Mouse (Mus musculus) midbrain, embryonic 14.5 days (tissue): ENCODE measurements around the gene Prkar1b. TPM values are rescaled to one million over a fixed set of nuclear protein-coding genes. Genes with fewer than 3 reads are reported as not detected.

Experiments
- ATAC-seq: fragments of 200-750 bp; cut with Nextera tagmentation; 2 replicates; pipeline ENCODE4 v1.8.0; 2017; ENCODE audit warnings: moderate number of reproducible peaks, moderate library complexity; ENCODE audit not compliant: low FRiP score, low TSS enrichment
- DNase-seq: peaks from one replicate; pipeline ENCODE4 v3.0.0-alpha.2; 2015
- H3K27ac ChIP-seq: fragments of 300-500 bp; sonication (generic); replicated peaks from 2 replicates; pipeline ENCODE4 v1.5.1; 2014; ENCODE audit warnings: mild to moderate bottlenecking, low read depth, low read length, moderate library complexity
- H3K27me3 ChIP-seq: fragments of 300-500 bp; sonication (generic); 2 replicates; pipeline ENCODE4 v1.6.1; 2014; ENCODE audit warnings: low read length, control low read depth, mixed read lengths; ENCODE audit not compliant: control insufficient read depth, insufficient read depth
- H3K36me3 ChIP-seq: fragments of 300-500 bp; sonication (generic); 2 replicates; pipeline ENCODE4 v1.6.1; 2014; ENCODE audit warnings: low read length, control low read depth; ENCODE audit not compliant: control insufficient read depth, insufficient read depth
- H3K4me1 ChIP-seq: fragments of 300-500 bp; sonication (generic); 2 replicates; pipeline ENCODE4 v1.6.1; 2014; ENCODE audit warnings: mild to moderate bottlenecking, antibody characterized with exemption, low read length, control low read depth; ENCODE audit not compliant: control insufficient read depth, insufficient read depth
- H3K4me2 ChIP-seq: fragments of 300-500 bp; sonication (generic); 2 replicates; pipeline ENCODE4 v1.6.1; 2014; ENCODE audit warnings: mild to moderate bottlenecking, low read length, moderate library complexity
- H3K4me3 ChIP-seq: fragments of 300-500 bp; sonication (generic); replicated peaks from 2 replicates; pipeline ENCODE4 v1.5.1; 2014; ENCODE audit warnings: low read depth, low read length
- H3K9ac ChIP-seq: fragments of 300-500 bp; sonication (generic); replicated peaks from 2 replicates; pipeline ENCODE4 v1.6.1; 2014; ENCODE audit warnings: mild to moderate bottlenecking, low read length, moderate library complexity
- H3K9me3 ChIP-seq: fragments of 300-500 bp; sonication (generic); 2 replicates; pipeline ENCODE4 v1.6.1; 2016; ENCODE audit warnings: low read length, control low read depth, mixed read lengths; ENCODE audit not compliant: control insufficient read depth
- WGBS: fragments of 180-500 bp; shearing (Covaris S2); extraction: QIAGEN DNeasy Blood & Tissue Kit; methylation state at CpG from one replicate; pipeline ENCODE4 v1.1.7; 2014; 5-methylcytosine and 5-hydroxymethylcytosine counted together
- polyA plus RNA-seq: library from polyadenylated mRNA; unstranded; fragments of >200 nt; fragmentation: Nextera tagmentation; extraction: Ambion mirVana; gene quantifications from 2 replicates; pipeline ENCODE4 v1.2.1, GENCODE M21; 2014

Gene Prkar1b
- polyA plus RNA-seq, 1 experiment from 2014 or later = 169 TPM

DNA sequence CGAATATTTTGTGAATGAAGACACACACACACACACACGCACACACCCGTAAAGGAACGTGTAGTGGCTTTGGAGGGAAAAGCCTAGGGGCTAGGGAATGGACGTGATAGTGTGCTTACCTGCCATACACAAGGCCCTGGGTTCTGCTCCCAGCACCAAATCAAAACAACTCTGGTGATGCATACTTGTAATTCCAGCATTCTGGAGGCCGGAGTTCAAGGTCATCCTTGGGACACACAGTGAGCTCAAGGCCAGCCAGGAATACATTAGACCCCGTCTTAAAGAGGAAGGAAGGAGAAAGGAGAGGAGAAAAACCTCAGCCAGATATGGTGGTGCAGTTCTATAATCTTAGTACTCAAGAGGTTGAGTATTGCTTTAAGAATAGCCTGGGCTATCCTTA lies 150.1 kb downstream of the Prkar1b start:
- no peak overlapping the region for H3K27ac ChIP-seq
- H3K9ac ChIP-seq = no peak overlapping the region
- 76% methylated on average over 7 of the region's 7 CpGs for WGBS
- peaks cover 20% of the 10 kb centered on the region for H3K4me1 ChIP-seq
- DNase-seq (no peak), ATAC-seq (no peak)
- H3K4me3 ChIP-seq = no peak overlapping the region
- no peak overlapping the region for H3K4me2 ChIP-seq
- H3K9me3 ChIP-seq = peaks cover 4% of the 10 kb centered on the region
- peaks cover 45% of the 10 kb centered on the region for H3K27me3 ChIP-seq
- H3K36me3 ChIP-seq = no peaks in the 10 kb centered on the region

DNA sequence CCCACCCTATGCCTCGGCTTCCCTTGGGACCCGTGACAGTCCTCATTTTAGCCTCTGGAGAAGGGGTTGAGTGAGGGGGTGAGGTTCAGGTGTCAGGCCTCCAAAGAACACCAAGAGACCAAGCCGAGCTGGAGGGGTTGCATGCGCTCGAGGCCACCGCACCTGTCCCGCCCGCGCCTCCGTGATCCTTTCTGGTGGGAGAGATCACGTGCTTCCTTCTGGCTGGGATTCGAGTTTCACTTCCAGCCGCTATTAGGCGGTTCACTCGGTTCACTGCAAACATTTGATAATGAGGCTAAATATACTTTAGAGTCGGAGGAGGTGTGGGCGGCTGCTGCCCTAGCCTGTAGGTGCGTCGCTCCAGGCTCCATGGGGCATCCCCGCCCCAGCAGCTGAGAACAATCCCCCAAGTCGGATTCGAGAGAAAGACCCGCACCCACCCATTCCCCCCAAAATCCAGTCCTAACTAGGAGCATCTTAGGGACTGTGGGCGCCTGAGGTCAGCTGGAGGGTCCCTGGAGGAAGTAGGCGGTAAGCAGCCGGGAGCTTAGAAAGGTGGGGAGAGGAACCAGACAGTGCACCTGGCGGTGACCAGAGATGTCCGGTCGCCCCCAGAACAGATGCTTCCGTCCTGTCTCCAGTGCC lies 151.7 kb downstream of the Prkar1b start:
- no peaks in the 10 kb centered on the region for H3K36me3 ChIP-seq
- no peak for ATAC-seq
- under 1% methylated on average over 30 of the region's 30 CpGs for WGBS
- peak overlapping the region; percentile 94 for H3K4me2 ChIP-seq
- no peak overlapping the region; the same call in 1 of the 2 replicates for H3K9ac ChIP-seq
- peaks cover 4% of the 10 kb centered on the region for H3K9me3 ChIP-seq
- H3K4me1 ChIP-seq = peaks cover 33% of the 10 kb centered on the region
- H3K4me3 ChIP-seq = peak overlapping the region; percentile 58
- H3K27ac ChIP-seq = no peak overlapping the region
- peaks cover 54% of the 10 kb centered on the region for H3K27me3 ChIP-seq
- peak; percentile 53 for DNase-seq

DNA sequence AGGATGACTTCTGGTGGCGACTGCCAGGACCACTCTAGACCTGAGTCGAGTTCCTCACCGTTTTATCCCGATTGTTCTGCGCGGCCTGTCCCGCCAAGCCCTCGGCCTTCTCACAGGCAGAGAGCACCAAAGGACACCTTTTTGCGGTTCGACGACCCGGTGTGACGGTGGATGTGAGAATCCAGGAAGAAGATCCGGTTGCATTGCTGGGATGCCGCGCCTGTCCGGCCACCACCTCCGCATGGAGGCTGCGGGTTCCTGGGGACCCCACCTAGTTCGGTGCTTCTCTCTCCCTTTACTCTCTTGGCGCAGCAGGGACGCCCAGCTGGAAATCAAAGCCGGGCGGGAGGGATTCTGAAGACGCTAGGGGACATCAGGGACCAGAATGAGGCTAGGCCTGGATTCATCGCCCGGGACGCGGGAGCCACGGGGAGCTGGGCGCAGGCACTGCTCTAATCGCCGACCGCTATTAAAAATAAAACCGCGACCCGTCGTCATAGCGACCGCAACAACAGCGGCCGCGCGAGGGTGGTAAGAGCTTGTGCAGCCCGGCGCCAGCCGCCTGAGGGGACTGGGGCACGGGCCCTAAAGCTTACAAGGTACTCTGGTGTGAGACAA lies 152.5 kb downstream of the Prkar1b start, which contains the start of gene Pdgfa:
Gene Pdgfa, minus strand, starts transcription at position 200 of the 618 bp plus-strand sequence.
- H3K4me1 ChIP-seq = peaks cover 39% of the 10 kb centered on the region
- H3K4me3 ChIP-seq = peak within 1 kb of the TSS; percentile 58
- H3K36me3 ChIP-seq = no peaks in the 10 kb centered on the region
- WGBS = 1% methylated on average over 48 of the region's 48 CpGs
- peaks cover 62% of the 10 kb centered on the region for H3K27me3 ChIP-seq
- peak within 1 kb of the TSS; percentile 94 for H3K4me2 ChIP-seq
- H3K27ac ChIP-seq = peak within 1 kb of the TSS; percentile 85; the same call in 1 of the 2 replicates
- H3K9me3 ChIP-seq = peaks cover 4% of the 10 kb centered on the region
- DNase-seq (peak; percentile 90), ATAC-seq (no peak)
- peak within 1 kb of the TSS; percentile 75; the same call in 1 of the 2 replicates for H3K9ac ChIP-seq

DNA sequence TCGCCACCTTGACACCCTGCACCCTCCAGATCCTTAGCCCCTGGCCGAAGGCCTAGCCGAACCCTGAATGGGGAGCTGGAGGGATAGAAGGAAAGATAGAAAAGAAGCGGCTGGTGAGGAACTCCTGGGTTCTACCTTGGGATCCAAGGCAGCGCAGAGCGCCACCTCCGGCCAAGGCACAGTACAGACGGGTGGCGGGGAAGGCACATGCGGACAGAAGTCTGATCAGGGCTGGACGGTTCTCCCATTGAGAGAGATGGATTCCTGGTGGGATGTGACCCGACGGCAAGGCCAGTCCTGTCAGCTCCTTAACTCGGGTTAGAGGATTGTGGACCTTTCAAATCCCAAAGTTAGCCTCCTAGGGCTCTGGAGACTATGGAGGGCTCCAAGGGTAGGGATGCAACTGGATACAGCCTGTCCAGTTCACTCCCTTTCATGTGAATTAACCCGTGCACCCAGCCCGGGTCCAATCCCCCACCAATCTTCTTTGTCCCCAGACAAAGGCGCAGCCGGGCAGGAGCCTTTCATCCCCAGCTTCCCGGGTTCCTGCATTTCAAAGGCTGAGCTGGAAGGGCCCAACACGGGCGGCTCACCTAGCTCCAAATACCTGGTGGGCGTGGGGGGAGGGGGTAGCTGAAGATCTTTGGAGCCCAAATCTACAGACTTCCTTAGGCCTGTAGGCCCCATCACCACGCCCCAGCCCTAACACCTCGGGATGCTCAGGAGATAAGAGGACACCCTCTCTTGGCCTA lies 153.3 kb downstream of the Prkar1b start:
- 3% methylated on average over 24 of the region's 24 CpGs for WGBS
- H3K27me3 ChIP-seq = peaks cover 69% of the 10 kb centered on the region
- no peak for ATAC-seq
- H3K4me3 ChIP-seq = peak overlapping the region; percentile 58
- peaks cover 39% of the 10 kb centered on the region for H3K4me1 ChIP-seq
- H3K9ac ChIP-seq = peak overlapping the region; percentile 75; the same call in 1 of the 2 replicates
- H3K27ac ChIP-seq = peak overlapping the region; percentile 85; the same call in 1 of the 2 replicates
- no peaks in the 10 kb centered on the region for H3K9me3 ChIP-seq
- H3K36me3 ChIP-seq = no peaks in the 10 kb centered on the region
- DNase-seq = peak; percentile 65
- H3K4me2 ChIP-seq = peak overlapping the region; percentile 94

DNA sequence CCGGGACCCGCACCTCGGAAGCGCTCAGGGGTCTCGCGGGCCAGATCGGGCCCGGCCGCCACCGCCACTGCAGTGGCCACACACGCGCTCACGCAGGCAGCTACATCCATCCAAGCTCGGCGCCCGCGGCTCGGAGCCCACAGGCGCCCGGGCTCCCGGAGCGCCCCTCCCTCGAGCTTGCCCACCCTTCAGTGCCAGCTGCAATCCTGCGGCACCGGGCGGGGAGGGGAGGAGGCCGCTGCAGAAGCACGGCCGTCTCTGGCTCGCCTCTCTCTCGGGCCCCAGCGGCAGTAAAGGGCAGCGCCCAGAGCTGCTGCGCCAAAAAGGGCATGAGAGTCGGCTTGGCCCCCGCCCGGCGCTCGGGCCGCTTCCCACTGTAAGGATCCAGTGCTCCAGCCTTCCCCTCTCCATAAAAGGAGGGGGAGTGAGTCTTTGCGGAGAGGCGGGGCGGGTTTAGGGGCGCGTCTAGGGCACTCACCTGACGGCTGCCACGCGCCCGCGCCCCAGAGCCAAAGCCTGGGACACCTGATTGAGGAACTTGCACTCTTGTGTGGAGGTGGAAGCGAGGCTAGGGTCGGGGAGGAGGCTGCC lies 154.0 kb downstream of the Prkar1b start:
- DNase-seq (peak; percentile 81), ATAC-seq (peak; percentile 71)
- Histone ChIP-seq H3K9ac (peak overlapping the region; percentile 75), H3K27me3 (peaks cover 76% of the 10 kb centered on the region), H3K9me3 (no peaks in the 10 kb centered on the region), H3K4me3 (peak overlapping the region; percentile 58), H3K4me2 (peak overlapping the region; percentile 94), H3K36me3 (no peaks in the 10 kb centered on the region), H3K4me1 (peaks cover 39% of the 10 kb centered on the region), H3K27ac (peak overlapping the region; percentile 85)
- under 1% methylated on average over 45 of the region's 52 CpGs for WGBS

DNA sequence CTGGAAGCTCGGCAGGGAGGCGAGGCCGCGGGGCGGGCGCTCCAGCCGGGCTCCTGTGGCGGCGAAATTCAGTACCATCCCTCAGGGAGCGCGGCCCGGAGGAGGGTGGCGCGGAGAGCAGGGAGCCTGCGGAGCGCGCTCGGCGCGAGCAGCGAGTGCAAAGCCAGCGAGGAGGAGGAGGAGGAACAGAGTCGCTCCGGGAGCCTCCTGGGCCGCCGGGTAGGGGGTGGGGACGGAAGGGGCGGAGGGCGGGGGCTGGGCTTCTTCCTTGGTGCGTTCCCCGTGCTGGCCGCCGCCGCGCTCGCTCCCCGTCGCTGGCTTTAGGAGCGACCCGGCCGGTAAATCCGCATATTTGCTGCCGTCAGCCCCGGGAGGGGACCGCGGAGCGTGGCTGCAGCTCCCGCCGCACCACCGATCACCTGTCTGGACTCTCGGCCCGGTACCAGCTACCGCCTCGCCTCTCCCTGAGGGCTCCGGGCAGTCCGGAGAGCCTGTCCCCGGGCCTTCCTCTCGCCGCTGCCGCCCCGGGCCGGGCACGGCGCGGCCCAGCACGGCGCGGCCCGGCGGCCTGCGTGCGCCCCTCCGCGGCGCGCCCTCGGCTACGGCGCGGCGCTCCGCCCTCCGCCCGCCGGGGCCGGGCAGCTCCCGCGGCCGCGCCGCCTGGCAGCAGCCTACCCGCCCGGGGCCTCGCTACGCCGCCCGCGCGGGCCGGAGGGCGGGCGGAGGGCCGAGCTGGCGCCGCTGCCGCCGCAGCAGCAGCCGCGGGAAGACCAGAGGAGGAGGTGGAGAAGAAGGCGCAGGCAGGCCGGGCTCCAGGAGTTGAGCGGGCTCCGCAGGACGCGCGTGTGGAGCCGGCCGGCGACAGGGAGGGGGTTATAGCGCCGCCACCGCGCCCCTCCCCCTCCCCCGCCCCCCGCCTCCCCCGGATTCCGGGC lies 154.7 kb downstream of the Prkar1b start:
- Histone ChIP-seq H3K4me2 (peak overlapping the region; percentile 94), H3K4me3 (peak overlapping the region; percentile 58), H3K9ac (peak overlapping the region; percentile 75), H3K27ac (peak overlapping the region; percentile 85), H3K27me3 (peaks cover 79% of the 10 kb centered on the region), H3K4me1 (peaks cover 39% of the 10 kb centered on the region), H3K36me3 (no peaks in the 10 kb centered on the region), H3K9me3 (no peaks in the 10 kb centered on the region)
- DNase-seq = peak; percentile 81
- under 1% methylated on average over 116 of the region's 127 CpGs for WGBS
- peak; percentile 47 for ATAC-seq

DNA sequence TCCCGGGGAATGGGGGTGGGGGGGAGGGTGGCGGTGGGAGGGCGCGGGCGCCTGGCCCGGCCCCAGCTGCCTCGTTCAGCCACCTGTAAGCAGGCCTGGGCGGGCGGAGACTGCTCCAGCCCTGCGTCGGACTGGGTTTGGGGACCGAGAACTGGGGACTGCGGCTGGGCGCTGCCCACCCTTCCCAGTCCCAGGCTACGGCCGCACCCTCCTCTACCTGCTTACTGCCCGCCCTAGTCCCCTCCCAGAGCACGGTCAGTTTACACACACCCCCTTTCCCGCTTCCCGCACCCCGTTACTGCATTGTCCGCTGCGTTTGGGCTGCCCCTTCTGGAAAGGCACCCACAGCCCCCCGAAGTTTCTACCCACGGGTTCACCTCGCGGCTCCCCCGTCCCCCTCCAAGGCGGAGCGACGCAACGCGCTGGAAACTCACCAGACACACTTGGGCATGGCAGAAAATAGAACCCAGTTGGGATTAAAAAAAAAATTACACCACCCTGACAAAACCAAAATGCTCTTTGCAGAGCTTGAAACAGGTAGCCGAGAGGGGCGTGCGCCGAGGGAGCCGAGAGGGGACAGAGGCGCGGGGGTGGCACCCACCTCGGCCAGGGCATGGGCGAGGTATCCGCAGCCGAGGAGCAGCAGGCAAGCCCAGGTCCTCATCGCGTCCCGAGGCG lies 155.6 kb downstream of the Prkar1b start:
- H3K4me3 ChIP-seq = peak overlapping the region; percentile 58
- H3K9me3 ChIP-seq = no peaks in the 10 kb centered on the region
- ATAC-seq (no peak), DNase-seq (peak; percentile 41)
- peak overlapping the region; percentile 85 for H3K27ac ChIP-seq
- H3K4me2 ChIP-seq = peak overlapping the region; percentile 94
- no peaks in the 10 kb centered on the region for H3K36me3 ChIP-seq
- peak overlapping the region; percentile 75 for H3K9ac ChIP-seq
- WGBS = under 1% methylated on average over 48 of the region's 48 CpGs
- peaks cover 71% of the 10 kb centered on the region for H3K27me3 ChIP-seq
- H3K4me1 ChIP-seq = peaks cover 39% of the 10 kb centered on the region
